Mouse (Mus musculus): Measurements from ENCODE around the gene Plin2. TPM values are rescaled to one million over a fixed set of nuclear protein-coding genes. Genes with fewer than 3 reads are reported as not detected.

The Plin2 gene
- polyA plus RNA-seq, 1 experiment from 2014 or later: 80.7 TPM

DNA sequence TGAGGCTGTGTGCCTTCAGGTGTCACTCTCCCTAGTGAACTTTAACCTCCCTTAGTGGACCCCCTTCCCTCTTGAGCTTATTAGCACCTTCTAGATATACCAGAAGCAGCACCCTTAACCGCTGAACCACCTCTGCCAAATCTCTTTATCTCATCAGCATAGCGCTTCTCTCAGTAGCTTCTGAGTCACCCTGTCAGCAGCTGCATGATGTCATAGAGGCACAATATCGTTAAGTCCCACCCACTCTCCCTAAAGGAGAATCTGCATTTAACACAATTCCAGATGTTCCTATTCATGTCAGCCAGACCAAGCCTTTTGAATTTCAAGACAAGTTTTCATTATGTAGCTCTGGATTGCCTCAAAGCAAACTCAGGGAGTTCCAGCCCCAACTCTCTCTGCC is 16.7 kb upstream of the Plin2 start:
- Histone ChIP-seq H3K4me3 (ENCODE audit: low read depth, low read length) (no peak overlapping the region), H3K9ac (ENCODE audit: low read depth, low read length) (no peak overlapping the region), H3K4me2 (replicated peaks; ENCODE audit: low read depth, low read length) (no peak overlapping the region), H3K4me1 (replicated peaks; ENCODE audit: control insufficient read depth, insufficient read depth, low read length) (no peaks in the 10 kb centered on the region), H3K9me3 (ENCODE audit: control insufficient read depth, low read length) (no peaks in the 10 kb centered on the region), H3K36me3 (ENCODE audit: control insufficient read depth, insufficient read depth, low read length) (no peaks in the 10 kb centered on the region), H3K27me3 (ENCODE audit: control insufficient read depth, insufficient read depth, low read length) (no peaks in the 10 kb centered on the region), H3K27ac (ENCODE audit: low read depth, low read length) (no peak overlapping the region)
- 83% methylated on average over 3 of the region's 3 CpGs for WGBS
- no peak for ATAC-seq (ENCODE audit: low FRiP score)
- DNase-seq (ENCODE audit: low spot score): no peak

GRCm38 (mm10) chr4:86686009-86686366 is 16.1 kb upstream of the Plin2 start:
- no peak for ATAC-seq (ENCODE audit: low FRiP score)

DNA sequence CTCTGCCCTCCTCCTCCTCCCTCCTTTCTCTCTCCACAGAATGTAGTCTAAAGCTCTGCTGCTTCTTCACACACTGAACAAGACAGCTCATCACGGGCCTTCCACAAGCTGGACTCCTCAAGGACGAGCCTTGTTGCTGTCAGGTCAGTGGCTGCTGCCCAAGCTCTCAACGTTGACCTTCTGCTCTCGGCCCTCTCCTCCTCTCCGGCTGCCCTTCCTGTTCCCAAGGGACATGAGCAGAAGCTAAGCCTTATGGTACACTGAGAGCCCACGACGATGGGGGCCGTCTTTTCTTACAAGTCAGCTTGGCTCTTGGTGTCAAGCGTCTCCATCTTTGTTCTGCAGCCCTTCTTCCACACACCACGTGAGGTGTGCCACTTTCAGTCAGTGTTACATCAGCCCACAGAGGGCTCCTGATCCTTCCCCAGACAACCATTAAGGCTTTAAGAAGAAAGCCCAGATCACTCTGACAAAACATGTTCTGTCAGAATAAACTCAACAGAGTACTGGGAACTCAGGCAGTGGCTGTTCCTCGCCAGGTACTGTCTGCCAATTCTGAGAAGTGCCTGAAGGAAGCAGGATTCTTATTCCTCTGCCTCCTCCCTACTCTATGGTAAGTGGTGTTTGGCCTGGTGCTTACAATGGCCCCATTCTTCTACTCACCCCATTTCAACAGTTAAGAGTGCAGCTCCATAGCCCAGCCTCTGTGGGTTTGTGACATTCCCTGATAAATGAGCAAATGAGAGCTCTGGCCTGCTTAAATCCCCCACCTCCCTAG is 15.6 kb upstream of the Plin2 start:
- H3K27me3 ChIP-seq (ENCODE audit: control insufficient read depth, insufficient read depth, low read length): no peaks in the 10 kb centered on the region
- H3K9ac ChIP-seq (ENCODE audit: low read depth, low read length): no peak overlapping the region
- H3K36me3 ChIP-seq (ENCODE audit: control insufficient read depth, insufficient read depth, low read length): no peaks in the 10 kb centered on the region
- 77% methylated on average over 11 of the region's 11 CpGs for WGBS
- no peak for ATAC-seq (ENCODE audit: low FRiP score)
- no peaks in the 10 kb centered on the region for H3K4me1 ChIP-seq (replicated peaks; ENCODE audit: control insufficient read depth, insufficient read depth, low read length)
- no peak for DNase-seq (ENCODE audit: low spot score)
- no peak overlapping the region for H3K4me2 ChIP-seq (replicated peaks; ENCODE audit: low read depth, low read length)
- no peak overlapping the region for H3K4me3 ChIP-seq (ENCODE audit: low read depth, low read length)
- no peaks in the 10 kb centered on the region for H3K9me3 ChIP-seq (ENCODE audit: control insufficient read depth, low read length)
- no peak overlapping the region for H3K27ac ChIP-seq (ENCODE audit: low read depth, low read length)

More at GRCm38 (mm10) chr4:86686009-86686366, 16.1 kb upstream of the Plin2 start:
- no peaks in the 10 kb centered on the region for H3K9me3 ChIP-seq (ENCODE audit: control insufficient read depth, low read length)
- no peak overlapping the region for H3K9ac ChIP-seq (ENCODE audit: low read depth, low read length)
- H3K4me3 ChIP-seq (ENCODE audit: low read depth, low read length): no peak overlapping the region
- H3K27me3 ChIP-seq (ENCODE audit: control insufficient read depth, insufficient read depth, low read length): no peaks in the 10 kb centered on the region
- no peak for DNase-seq (ENCODE audit: low spot score)
- no peak overlapping the region for H3K4me2 ChIP-seq (replicated peaks; ENCODE audit: low read depth, low read length)
- 74% methylated on average over 2 of the region's 2 CpGs for WGBS
- H3K36me3 ChIP-seq (ENCODE audit: control insufficient read depth, insufficient read depth, low read length): no peaks in the 10 kb centered on the region
- no peak overlapping the region for H3K27ac ChIP-seq (ENCODE audit: low read depth, low read length)
- no peaks in the 10 kb centered on the region for H3K4me1 ChIP-seq (replicated peaks; ENCODE audit: control insufficient read depth, insufficient read depth, low read length)

GRCm38 (mm10) chr4:86684806-86685205 is 14.9 kb upstream of the Plin2 start:
- no peak overlapping the region for H3K4me2 ChIP-seq (replicated peaks; ENCODE audit: low read depth, low read length)
- no peak overlapping the region for H3K4me3 ChIP-seq (ENCODE audit: low read depth, low read length)
- H3K27me3 ChIP-seq (ENCODE audit: control insufficient read depth, insufficient read depth, low read length): no peaks in the 10 kb centered on the region
- WGBS: 88% methylated on average over 6 of the region's 6 CpGs
- ATAC-seq (ENCODE audit: low FRiP score) (no peak), DNase-seq (ENCODE audit: low spot score) (no peak)
- no peak overlapping the region for H3K27ac ChIP-seq (ENCODE audit: low read depth, low read length)
- H3K9ac ChIP-seq (ENCODE audit: low read depth, low read length): no peak overlapping the region
- no peaks in the 10 kb centered on the region for H3K9me3 ChIP-seq (ENCODE audit: control insufficient read depth, low read length)
- H3K4me1 ChIP-seq (replicated peaks; ENCODE audit: control insufficient read depth, insufficient read depth, low read length): no peaks in the 10 kb centered on the region
- no peaks in the 10 kb centered on the region for H3K36me3 ChIP-seq (ENCODE audit: control insufficient read depth, insufficient read depth, low read length)

DNA sequence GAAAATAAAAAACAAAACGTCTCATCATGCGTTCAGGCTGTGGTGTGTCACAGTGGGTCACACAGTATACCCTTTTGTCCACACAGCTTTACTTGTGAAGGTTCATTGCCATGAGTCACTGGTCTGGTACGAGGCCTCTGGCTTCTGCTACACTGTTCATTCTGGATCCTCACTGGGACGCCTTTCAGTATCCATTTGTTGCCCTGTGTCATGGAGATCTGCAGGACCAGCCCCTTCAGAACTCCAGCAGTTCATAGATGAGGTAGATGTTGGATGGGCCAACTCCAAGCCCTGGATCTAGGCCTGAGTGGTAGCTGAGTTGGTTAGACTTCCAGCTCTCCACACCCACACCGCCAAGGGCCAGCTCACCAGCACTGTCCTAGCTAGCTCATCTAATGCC is 13.9 kb upstream of the Plin2 start:
- Histone ChIP-seq H3K9ac (ENCODE audit: low read depth, low read length) (no peak overlapping the region), H3K27ac (ENCODE audit: low read depth, low read length) (no peak overlapping the region), H3K27me3 (ENCODE audit: control insufficient read depth, insufficient read depth, low read length) (no peaks in the 10 kb centered on the region), H3K9me3 (ENCODE audit: control insufficient read depth, low read length) (no peaks in the 10 kb centered on the region), H3K4me3 (ENCODE audit: low read depth, low read length) (no peak overlapping the region), H3K36me3 (ENCODE audit: control insufficient read depth, insufficient read depth, low read length) (no peaks in the 10 kb centered on the region), H3K4me1 (replicated peaks; ENCODE audit: control insufficient read depth, insufficient read depth, low read length) (no peaks in the 10 kb centered on the region), H3K4me2 (replicated peaks; ENCODE audit: low read depth, low read length) (no peak overlapping the region)
- ATAC-seq (ENCODE audit: low FRiP score) (no peak), DNase-seq (ENCODE audit: low spot score) (no peak)
- 84% methylated on average over 5 of the region's 5 CpGs for WGBS

GRCm38 (mm10) chr4:86683280-86683679 is 13.4 kb upstream of the Plin2 start:
- H3K4me3 ChIP-seq (ENCODE audit: low read depth, low read length): no peak overlapping the region
- no peaks in the 10 kb centered on the region for H3K36me3 ChIP-seq (ENCODE audit: control insufficient read depth, insufficient read depth, low read length)
- H3K4me1 ChIP-seq (replicated peaks; ENCODE audit: control insufficient read depth, insufficient read depth, low read length): no peaks in the 10 kb centered on the region
- H3K4me2 ChIP-seq (replicated peaks; ENCODE audit: low read depth, low read length): no peak overlapping the region
- H3K27me3 ChIP-seq (ENCODE audit: control insufficient read depth, insufficient read depth, low read length): no peaks in the 10 kb centered on the region
- no peak overlapping the region for H3K9ac ChIP-seq (ENCODE audit: low read depth, low read length)
- H3K27ac ChIP-seq (ENCODE audit: low read depth, low read length): no peak overlapping the region
- DNase-seq (ENCODE audit: low spot score) (no peak), ATAC-seq (ENCODE audit: low FRiP score) (no peak)
- WGBS: 93% methylated on average over 5 of the region's 5 CpGs
- H3K9me3 ChIP-seq (ENCODE audit: control insufficient read depth, low read length): no peaks in the 10 kb centered on the region

DNA sequence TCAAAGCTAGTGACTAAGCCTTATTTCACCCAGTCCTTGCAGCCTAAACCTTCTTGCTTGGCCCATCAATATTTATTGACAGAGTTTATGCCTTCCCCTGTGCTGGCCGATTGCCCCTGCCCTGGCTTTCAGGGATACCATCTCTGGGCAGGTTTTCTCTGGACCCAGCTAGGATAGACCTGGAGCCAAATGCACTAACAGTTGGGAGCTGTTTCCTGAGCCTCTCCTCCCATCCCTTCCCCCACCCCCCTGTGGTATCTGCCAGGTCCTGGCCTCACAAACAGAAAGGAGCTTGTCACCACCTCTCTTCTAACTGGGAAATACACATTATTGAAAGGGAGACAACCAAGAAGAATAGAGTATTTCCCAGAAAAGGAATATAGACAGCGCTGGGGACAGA is 12.0 kb upstream of the Plin2 start:
- Histone ChIP-seq H3K9ac (ENCODE audit: low read depth, low read length) (no peak overlapping the region), H3K36me3 (ENCODE audit: control insufficient read depth, insufficient read depth, low read length) (no peaks in the 10 kb centered on the region), H3K9me3 (ENCODE audit: control insufficient read depth, low read length) (no peaks in the 10 kb centered on the region), H3K4me3 (ENCODE audit: low read depth, low read length) (no peak overlapping the region), H3K4me2 (replicated peaks; ENCODE audit: low read depth, low read length) (no peak overlapping the region), H3K27ac (ENCODE audit: low read depth, low read length) (no peak overlapping the region), H3K27me3 (ENCODE audit: control insufficient read depth, insufficient read depth, low read length) (no peaks in the 10 kb centered on the region), H3K4me1 (replicated peaks; ENCODE audit: control insufficient read depth, insufficient read depth, low read length) (no peaks in the 10 kb centered on the region)
- 74% methylated on average over 2 of the region's 2 CpGs for WGBS
- ATAC-seq (ENCODE audit: low FRiP score) (no peak), DNase-seq (ENCODE audit: low spot score) (no peak)

- no peak overlapping the region for H3K9ac ChIP-seq (ENCODE audit: low read depth, low read length)
- ATAC-seq (ENCODE audit: low FRiP score) (no peak), DNase-seq (ENCODE audit: low spot score) (no peak)
- H3K4me3 ChIP-seq (ENCODE audit: low read depth, low read length): no peak overlapping the region
- no peaks in the 10 kb centered on the region for H3K9me3 ChIP-seq (ENCODE audit: control insufficient read depth, low read length)
- no peaks in the 10 kb centered on the region for H3K36me3 ChIP-seq (ENCODE audit: control insufficient read depth, insufficient read depth, low read length)
- no peaks in the 10 kb centered on the region for H3K4me1 ChIP-seq (replicated peaks; ENCODE audit: control insufficient read depth, insufficient read depth, low read length)
- H3K27me3 ChIP-seq (ENCODE audit: control insufficient read depth, insufficient read depth, low read length): no peaks in the 10 kb centered on the region
- H3K4me2 ChIP-seq (replicated peaks; ENCODE audit: low read depth, low read length): no peak overlapping the region
- H3K27ac ChIP-seq (ENCODE audit: low read depth, low read length): no peak overlapping the region
- 48% methylated on average over 3 of the region's 3 CpGs for WGBS
Measured at GRCm38 (mm10) chr4:86681421-86681820, 11.6 kb upstream of the Plin2 start.

DNA sequence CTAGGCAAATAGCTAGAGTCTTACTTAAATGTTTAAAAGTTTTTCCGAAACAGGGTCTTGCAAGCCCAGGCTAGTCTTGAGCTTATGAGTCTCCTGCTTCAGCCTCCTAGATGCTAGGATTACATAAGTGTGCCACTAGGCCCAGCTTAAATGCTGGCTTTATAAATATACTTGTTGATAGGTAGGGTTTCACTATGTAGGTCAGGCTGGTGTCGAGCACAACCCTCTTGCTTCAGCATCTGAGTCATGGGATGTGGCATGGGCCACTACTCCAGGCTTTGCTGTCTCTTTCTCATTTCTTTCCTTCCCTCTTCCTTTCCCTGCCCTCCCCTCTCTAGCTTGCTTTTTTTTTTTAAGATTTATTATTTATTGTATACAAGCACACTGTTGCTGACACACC is 9.8 kb upstream of the Plin2 start:
- Histone ChIP-seq H3K4me3 (ENCODE audit: low read depth, low read length) (no peak overlapping the region), H3K9ac (ENCODE audit: low read depth, low read length) (no peak overlapping the region), H3K27me3 (ENCODE audit: control insufficient read depth, insufficient read depth, low read length) (no peaks in the 10 kb centered on the region), H3K36me3 (ENCODE audit: control insufficient read depth, insufficient read depth, low read length) (no peaks in the 10 kb centered on the region), H3K27ac (ENCODE audit: low read depth, low read length) (no peak overlapping the region), H3K4me2 (replicated peaks; ENCODE audit: low read depth, low read length) (no peak overlapping the region), H3K4me1 (replicated peaks; ENCODE audit: control insufficient read depth, insufficient read depth, low read length) (no peaks in the 10 kb centered on the region), H3K9me3 (ENCODE audit: control insufficient read depth, low read length) (no peaks in the 10 kb centered on the region)
- no peak for ATAC-seq (ENCODE audit: low FRiP score)
- WGBS: 96% methylated on average over 2 of the region's 2 CpGs
- no peak for DNase-seq (ENCODE audit: low spot score)
